Mouse (Mus musculus) urinary bladder, postnatal 36 days (tissue): Measurements from ENCODE around the gene Nav1.

Experiments used
- DNase-seq, 2 experiments: peaks; one replicate each; pipeline ENCODE4 v3.0.0; 2022; ENCODE audit warnings: low spot score in 2 of 2, mixed read lengths in 1 of 2

Gene Nav1

DNA sequence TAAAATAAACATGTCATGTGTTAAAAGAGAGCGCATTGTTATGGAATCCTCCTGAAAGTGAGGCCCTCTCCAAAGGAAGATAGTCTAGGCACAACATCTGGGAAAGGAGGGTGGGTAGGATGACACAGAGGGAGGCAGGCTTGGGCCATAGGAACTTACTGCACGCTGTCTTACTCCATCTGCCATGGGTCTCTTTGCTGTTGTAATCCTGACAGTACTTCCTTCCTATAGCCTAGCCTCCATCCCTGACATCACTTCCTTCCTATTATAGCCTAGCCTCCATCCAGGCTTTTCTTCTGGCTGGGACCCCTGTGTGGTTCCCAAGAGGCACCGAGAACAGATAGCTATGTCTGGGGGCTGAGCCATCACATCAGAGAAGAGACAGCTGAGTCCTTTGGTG, 10.2 kb upstream of the Nav1 start:
- no peak for DNase-seq

DNA sequence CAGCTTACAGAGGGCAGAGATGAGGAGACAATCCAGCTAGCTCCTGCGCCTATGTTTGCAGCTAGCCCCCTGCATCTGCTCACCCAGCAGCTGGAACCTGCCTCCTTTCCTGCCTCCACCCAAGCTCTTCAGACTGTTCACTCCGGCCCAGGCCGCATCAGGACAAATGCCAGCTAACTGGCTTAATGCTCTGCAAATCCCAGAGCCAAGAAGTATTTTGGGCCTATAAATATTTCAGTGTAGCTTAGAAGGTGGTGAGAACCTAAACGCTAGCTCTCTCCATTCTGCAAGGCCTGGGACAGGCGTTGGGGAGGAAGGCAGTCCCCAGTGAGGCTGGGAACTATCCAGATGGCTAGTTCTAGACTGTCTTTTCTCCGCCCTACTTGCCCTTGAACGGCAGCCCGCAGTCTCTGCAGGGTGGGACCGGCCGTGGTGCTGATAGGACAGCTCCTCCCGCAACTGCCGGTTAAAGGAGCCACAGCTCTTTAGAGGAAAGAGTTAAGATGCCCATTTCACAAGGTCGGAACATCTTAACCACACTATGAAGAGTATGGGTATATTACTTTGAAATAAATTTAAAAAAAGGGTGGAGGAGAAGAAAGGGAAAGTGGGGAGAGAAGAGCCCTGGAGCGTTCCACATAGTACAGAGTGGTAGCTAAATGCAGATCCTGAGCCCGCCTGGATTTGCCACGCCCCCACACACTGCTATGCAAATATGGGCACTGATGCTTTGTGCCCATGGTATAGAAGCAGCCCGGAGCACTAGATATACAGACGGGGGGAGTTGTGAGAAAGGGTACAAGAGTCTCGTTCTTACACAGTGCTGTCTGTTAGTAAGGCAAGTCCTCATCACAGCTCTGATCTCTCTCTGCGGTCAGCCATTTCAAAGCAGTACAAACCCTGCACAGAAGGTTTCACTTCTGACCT, 8.9 kb upstream of the Nav1 start:
- peak; percentile 46 to 76 for DNase-seq

DNA sequence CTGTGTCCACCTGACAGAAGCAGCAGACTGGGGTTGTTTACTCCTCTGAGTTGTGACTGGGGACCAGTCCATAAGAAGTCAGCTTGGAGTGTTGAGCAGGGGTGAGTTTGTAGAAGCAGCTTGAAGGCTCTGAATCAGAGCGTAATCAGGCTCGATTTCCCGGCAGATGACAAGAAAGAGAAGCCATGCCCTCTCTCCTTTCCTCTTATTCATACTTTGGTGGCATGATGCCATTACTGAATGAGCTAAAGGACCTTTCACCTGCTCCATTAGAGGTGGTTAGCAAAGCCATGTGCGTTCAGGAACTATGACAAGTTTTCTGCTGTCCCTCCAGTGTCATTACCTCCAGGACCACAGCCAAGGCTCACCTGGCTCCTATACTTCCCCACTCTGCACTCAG, 2.5 kb upstream of the Nav1 start:
- no peak for DNase-seq

DNA sequence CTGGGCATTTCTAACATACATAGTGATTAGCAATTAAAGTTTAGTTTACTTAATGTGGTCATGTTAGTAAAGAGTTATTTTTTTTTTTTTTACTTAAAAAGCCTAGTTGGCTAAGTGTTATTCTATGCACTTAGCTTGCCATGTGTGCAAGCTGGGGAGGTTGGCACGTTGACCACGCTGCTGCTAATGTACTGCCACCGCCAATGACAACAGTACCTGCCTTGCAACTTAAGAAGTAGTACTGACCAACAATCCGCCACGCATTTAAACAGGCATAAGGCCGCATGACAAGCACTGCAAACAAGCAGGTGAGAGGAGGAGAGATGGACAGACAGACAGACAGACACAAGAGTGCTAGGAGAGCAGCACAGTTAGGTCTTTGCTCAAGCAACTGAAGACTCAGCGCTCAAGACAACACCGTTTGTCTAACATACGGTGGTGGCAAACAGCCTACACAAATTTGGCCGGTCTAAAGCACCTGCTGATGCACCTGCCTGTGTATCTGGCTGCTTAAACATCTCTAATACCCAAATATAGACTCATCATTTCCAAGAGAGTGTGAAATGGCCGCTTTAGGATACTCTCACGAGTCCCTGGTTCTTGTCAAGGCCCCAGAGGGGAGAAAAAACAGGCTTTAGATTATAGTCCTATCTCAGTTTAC, 610 bp downstream of the Nav1 start:
- DNase-seq, result no peak

DNA sequence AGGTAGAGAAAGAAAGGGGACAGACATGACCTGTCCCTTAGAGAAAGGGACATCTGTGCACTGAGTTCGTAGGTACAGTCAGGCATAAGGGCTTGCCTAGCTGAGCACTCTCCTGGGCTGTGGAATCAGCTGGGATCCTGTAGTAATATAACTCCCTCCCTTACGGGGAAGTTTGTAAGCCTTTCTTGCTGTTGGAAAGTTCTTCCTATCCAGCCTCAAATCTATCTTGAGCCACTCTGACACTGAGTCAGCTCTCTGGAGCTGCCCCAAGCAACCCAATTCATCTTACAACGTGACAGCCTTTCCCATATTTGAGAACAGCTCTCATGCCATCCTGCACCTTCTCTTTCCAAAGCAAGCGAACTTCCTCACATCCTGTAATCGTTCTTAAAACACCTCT, 1.6 kb downstream of the Nav1 start:
- no peak for DNase-seq

DNA sequence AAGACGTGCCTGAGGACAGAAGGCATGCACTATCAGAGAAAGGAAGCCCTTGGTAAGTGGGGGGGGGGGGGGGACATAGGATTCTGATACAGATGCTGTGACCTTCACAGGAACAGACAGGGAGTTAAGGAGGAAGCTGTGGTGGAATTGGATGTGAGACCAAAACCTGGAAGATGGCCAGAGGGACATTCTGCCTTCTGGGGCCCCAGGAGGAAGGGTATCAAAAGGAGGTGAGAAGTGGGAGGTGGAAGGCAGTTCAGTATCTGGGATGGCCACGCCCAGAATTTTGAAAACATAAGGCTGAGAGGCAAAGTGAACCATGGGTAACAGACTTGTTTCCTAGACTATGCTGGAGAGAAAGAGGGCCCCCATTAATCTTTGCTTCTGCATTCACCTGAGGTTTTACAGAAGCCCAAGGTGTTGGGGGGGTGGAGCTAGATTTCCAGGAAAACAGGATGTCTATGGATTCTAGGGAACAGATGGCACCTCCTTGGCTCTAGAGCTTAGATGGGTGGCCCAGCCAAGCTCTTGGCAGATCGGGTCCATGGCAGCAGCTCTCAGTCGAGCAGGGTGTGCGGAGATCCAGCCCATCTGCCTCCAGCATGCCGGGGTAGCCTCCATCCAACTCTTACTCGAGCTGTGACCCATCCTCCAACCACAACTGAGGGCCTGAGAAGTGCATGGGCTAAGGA, 2.6 kb downstream of the Nav1 start:
- DNase-seq, result no peak

DNA sequence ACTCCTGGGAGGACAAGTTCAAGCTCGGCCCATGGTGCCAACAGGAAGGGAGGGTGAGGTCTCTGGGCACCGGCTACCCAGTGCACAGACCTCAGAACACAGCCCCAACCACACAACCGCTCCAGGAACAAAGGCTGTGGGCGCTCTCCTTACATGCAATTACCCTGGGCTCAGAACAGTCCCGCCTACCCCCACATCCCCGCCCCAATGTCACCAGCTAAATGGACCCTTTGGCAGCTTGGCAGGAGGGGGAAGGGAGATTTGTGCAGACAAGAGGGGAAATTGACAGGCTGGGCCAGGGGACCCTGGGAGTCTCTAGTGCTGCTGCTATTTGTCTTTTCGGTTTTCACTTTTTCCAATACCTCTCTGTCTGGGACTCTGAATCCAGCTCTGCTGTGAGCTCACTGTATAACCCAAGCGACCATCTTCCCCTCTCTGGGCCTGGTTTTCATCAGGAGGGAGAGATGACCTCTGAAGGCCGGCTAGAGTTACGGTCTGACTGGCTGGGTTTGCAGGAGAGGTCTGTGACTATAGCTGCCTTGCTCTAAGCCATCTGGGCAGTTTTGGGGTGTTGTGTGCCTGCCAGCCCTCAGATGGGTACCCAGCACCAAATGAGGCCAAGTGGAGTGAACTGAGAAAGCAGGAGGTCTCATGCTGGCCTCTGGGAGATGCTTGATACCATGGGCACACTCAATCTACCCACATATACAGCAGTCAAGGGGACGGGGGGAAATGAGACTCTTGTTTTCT, 3.8 kb downstream of the Nav1 start:
- no peak for DNase-seq

DNA sequence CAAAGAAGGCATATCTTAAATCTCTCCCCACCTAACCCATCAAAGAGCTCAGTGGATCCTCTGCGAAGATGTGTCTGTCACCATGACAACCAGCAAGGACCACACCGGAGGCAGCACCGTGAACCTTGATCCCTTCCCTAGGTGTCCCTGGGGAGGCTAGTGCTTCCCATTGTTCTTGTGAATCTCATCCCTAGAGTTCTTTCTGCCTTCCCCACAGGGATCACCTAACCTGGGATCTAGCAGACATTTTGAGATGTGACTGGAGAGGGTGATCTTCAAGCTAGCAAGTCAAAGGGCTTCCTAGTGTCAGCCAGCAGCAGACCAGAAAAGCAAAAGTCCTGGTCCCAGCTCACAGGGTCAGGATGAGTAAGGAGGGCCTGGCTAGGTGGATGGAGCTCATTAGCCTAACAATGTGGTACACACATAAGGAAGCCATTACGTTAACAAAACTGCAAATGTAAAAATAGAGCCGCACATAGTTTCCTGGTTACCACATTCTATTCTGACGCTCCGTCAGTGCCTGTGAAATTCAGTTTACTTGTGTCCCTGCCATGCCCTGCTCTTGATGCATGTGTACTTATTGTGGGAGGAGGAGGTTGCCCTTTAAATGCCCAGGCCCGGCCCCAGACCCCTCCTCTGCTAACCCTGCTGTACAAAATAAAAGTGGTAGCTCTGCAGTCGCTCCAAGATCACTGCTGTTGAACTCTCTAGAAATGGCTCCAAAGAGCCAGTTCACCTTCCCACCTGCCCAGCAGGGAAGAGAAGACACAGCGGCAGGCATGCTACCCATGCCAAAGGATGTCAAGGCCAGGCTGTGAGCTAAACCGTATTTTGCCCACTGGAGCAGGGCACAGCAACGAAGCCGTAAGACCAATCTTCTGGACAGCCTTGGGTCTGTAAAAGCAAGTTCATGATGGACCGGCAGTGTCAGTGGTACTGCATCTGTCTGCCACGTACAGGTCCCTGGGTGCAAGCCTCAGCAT, 6.8 kb downstream of the Nav1 start:
- no peak for DNase-seq

DNA sequence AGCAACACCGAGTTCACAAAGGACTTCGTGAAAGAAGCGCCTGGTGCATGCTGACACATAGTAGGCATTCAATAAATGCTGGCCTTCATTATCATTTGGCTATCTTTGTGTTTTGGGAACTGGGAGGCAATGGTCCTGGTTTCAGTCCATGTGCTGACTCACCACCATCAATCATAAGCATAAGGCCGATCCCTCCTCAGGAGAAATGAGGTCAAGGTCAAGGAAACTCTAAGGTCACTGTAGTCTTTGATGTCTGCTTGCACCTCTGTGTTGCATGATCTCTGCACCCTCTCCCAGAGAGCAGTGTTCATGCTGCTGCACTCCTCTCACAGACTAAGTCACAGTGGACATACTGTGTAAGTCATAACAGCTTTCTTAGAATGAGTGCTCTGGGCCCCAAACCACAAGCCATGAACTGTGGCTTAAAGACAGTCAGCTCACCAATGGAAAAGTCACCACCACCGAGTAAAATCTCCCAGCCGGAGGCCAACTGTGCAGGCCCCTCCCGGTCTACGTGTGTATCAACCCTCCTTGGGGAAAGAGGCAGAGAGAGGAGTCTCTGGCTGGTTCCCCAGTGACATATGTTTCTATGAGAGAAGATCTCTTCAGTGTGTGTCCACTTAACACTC, 8.7 kb downstream of the Nav1 start:
- DNase-seq, result no peak

DNA sequence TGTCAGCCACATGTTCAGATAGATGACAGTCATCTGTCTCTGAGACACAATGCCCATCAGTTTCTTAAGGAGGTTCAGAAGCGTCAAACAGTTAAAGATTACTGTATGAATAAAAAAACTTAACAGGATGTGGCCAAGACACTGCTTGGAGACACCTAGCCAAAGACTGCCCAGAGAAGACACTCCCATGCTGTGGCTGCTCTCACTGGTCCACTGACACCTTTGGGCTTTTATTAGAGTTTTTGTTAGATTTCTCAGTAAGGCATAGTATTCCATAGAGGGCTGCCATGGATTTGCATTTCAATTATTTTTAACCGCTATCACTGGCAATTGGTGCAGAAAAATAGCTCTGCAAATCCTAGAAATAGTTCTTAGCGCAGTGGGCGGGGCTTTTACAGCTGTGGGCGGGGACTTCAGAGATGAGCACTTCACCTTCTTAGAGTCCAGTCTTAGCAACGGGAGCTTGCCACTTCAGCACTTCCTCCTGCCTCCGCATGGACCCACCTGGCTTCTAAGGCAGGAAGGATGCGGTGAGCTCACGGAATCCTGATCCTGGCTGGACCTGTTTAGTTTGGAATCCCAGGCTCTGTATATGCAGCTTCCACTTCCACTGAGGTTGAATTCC, 12.7 kb downstream of the Nav1 start:
- DNase-seq, result no peak

DNA sequence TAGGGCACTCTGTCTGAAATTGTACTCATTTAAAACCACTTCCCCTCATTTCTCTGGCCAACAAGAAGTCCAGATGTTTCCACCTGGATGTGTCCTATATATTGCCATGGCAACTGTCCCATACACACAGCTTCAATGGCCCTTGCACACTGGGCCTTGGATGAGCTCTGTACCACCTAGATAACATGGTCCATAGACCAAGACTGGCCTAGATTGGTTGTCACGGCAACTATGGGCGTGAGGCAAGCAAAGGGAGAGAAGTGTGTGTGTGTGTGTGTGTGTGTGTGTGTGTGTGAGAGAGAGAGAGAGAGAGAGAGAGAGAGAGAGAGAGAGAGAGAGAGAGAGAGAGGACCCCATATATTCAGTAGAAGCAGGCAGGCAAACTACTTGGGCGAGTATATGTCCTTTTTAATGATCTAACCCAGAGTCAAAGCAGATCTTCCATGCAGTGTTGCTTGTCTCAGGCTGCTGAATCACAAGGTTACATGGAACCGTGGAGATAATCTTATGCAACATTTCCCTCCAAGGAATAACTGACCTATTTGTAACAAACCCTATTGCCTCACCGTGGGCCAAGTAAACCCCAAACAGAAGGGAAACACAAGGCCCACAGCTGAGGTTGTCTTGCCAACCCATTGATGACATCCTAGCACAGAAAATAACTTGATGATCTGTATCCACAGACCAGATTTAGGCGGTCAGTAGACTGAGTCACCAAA, 13.4 kb downstream of the Nav1 start:
- DNase-seq, result peak in 1 of 2 experiments; percentile 12

DNA sequence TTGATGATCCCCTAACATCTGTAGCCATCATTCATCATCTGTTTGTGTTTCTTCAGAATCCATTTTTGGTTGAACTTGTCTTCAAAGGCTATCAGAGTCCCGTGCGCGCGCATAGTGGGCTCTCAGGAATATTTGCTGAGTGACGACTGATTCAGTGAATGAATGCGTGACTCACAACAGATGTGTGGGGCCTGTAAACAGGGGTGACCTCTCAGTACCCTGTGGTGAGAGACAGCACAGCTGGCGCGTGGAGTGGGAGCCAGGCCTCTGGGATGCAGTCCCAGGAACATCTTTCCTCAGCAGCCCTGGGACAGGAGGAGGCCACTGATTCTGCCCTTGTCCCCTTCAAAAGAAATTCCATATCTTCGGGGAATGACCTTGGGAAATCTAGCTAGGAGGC, 16.3 kb downstream of the Nav1 start:
- peak; percentile 21 to 56 for DNase-seq

DNA sequence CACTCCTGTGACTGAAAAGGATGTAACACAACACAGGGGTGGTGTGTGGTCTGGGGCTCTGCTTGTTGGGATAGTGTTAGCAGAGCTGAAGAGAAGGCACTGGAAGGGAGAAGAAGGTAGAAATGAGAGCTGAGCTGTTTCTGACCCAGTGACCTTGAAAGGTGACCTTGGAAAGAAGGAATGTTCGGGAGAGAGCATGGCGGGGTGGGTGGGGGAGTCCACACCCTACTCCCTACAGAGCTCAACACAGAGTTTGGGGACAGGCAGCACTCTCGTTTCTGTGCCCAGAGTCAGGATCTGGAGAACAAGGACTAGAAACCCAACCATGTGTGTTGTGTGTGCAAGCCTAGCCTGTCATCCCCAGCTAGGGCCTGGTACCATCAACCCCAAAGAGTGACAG, 18.1 kb downstream of the Nav1 start:
- no peak for DNase-seq

DNA sequence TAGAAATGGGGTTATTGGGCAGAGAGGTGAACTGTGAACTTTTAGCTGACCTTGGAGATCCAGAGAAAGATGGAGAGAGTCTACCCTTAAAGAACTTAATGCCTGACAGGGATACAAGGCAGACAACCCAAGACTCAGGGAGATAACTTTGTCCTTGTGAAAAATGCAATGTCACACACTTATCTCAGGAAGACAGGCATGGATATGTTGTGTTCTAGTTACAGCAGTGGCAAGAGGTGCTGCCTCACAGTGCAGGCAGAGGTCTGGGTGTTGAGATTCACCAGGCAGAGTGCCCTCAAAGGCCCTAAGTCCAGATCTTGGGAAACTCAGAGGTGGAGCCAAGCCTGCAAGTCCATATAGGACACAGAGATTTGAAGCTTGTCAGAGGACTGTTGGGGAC, 20.2 kb downstream of the Nav1 start:
- no peak for DNase-seq

DNA sequence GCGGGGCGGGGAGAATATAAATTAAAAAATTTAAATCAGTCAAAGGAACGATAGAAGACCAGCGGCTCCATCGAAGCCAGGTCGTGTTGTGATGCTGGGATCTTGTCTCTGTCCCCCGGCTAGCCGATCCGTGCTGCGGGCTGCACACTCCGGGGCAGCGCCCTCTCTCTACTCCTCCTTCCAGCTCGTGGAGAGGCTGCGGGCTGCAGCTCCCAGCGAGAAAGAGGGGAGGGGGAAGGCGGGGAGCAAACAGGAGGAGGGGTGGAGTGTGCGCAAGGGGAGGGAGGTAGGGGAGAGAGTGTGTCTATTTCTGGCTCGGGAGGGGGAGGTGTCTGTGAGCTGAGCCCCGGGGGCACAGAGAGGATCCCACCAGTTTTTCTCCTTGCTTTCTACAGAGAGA, 21.5 kb downstream of the Nav1 start:
- peak in 1 of 2 experiments; percentile 17 for DNase-seq

DNA sequence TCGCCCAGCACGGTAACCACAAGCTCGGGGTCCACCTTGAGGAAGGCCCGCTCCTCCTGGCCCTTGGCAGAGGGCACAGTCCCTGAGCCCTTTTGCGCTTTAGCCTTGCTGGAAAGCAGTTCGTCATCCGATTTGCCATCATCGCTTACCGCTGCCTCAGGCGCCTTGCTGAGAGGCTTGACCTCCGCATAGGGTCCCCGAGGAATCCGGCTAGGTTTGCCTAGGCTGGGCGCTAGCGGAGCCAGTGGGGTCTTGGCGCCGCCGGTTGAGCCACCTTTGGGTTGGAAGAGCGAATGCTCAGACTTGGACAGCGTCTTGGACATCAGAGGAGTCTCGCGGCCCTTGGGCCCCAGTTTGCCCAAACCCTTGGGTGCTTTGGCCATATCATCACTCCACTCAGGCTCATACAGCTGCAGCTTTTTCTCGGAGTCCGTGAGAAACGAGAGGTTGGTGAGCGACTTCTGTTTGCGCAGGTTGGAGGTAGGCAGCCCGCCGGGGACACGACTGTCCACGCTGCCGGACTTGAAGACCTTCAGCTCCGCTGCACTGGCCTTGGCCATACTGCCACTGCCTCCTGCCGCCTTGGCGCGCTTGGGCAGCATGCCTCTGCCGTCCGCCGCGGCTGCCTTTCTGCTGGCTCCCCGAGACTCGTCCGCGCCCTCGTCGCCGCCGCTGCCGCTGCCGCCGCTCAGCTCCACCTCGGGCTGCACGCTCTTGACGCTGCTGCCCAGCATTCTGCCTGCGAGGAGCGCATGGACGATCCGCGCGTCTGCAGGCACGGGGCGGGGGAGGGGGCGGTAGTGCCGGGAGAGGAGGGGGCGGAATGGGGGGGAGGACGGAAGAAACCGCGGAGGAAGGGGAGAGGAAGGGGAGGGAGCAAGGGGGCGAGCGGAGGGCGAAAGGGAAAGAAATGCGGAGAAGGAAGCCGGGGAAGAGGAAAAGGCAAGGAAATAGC, 22.2 kb downstream of the Nav1 start:
- peak in 1 of 2 experiments; percentile 20 for DNase-seq

DNA sequence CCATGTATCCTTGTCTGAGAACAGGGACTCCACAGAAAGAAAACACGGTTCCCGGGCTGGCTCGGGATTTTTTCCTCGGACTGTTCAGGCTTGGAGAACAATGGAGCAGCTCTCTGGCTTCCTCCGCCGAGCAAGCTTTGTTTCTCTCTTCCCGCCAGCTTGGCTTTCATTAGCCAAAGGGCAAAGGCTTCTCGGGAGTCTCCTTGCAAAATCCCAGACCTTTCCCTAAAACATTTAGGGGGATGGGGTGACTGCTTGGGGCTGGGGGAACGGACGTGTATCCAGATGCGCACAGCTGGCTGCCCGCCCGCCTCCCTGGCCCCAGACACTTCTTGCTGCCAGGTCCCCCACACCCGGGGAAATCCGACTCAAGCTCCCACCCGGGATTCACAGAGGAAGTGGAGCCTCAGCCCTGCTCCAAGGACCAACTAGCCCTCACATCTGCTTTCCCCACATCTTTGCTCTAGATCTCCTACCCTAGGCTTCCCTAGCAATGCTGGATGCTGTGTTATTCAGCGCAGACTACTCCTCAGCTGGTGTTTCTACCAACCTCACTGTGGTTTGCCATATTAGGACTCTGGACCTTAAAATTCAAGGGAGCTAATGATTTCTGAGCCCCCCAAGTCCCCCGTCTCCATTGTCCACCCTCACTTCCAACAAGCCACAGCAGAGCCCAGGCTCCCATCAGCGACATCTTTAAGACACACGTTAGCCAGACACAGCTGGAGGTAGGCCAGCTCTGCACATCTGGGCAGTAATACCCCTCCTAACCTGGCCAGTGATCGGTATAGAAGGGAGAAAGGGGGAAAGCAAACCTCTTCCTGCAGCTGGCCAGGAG, 23.2 kb downstream of the Nav1 start:
- peak in 1 of 2 experiments; percentile 10 for DNase-seq
